Mouse (Mus musculus) CH12.LX (cell line): ENCODE results near the gene Scube3. TPM values are rescaled to one million over a fixed set of nuclear protein-coding genes. Genes with fewer than 3 reads are reported as not detected.

ENCODE experiments used
- DNase-seq: peaks from one replicate; pipeline ENCODE4 v3.0.0-alpha.2; 2013; ENCODE audit errors: extremely low read depth
- H3K27ac ChIP-seq: 2 replicates; pipeline ENCODE4 v1.5.1; 2012; ENCODE audit warnings: low read depth, mild to moderate bottlenecking, control low read depth, moderate library complexity; ENCODE audit not compliant: insufficient read depth
- H3K27me3 ChIP-seq: replicated peaks from 2 replicates; pipeline ENCODE3; 2012; ENCODE audit warnings: inconsistent platforms
- H3K36me3 ChIP-seq, 2 experiments: replicated peaks in 1 of 2; 2 replicates each; pipeline versions ENCODE3 to v1.6.1; 2012; ENCODE audit warnings: inconsistent platforms in 1 of 2, low read length in 1 of 2, mild to moderate bottlenecking in 1 of 2, mixed read lengths in 1 of 2, moderate library complexity in 1 of 2; ENCODE audit not compliant: control insufficient read depth in 1 of 2, insufficient read depth in 1 of 2
- H3K4me1 ChIP-seq, 2 experiments: 2 replicates each; pipeline ENCODE4 v1.6.1; 2012; ENCODE audit warnings: inconsistent platforms in 1 of 2, moderate library complexity in 1 of 2; ENCODE audit not compliant: insufficient read depth in 2 of 2, control insufficient read depth in 1 of 2
- H3K4me2 ChIP-seq: 2 replicates; pipeline ENCODE4 v1.6.1; 2012; ENCODE audit warnings: low read depth, mild to moderate bottlenecking, control low read depth; ENCODE audit not compliant: poor library complexity, insufficient read depth, severe bottlenecking
- H3K4me3 ChIP-seq, 3 experiments: fragments of 150-350 bp in 1 of 3; sonication (generic) in 1 of 3; replicated peaks in 1 of 3; 2 replicates each; pipeline versions ENCODE3 to v1.5.1; 2011 to 2012; ENCODE audit warnings: low read depth in 2 of 3, low read length in 2 of 3, mild to moderate bottlenecking in 2 of 3, moderate library complexity in 2 of 3, control low read depth in 1 of 3, improper control_type of control experiment in 1 of 3, inconsistent platforms in 1 of 3, mixed read lengths in 1 of 3; ENCODE audit not compliant: poor library complexity in 1 of 3
- H3K79me2 ChIP-seq: replicated peaks from 2 replicates; pipeline ENCODE4 v1.6.1; 2012; ENCODE audit warnings: mild to moderate bottlenecking, moderate library complexity; ENCODE audit not compliant: control insufficient read depth, poor library complexity, insufficient read depth, severe bottlenecking; ENCODE audit errors: extremely low read depth
- H3K9ac ChIP-seq: 2 replicates; pipeline ENCODE4 v1.6.1; 2012; ENCODE audit warnings: low read depth, mild to moderate bottlenecking, control low read depth, moderate library complexity; ENCODE audit not compliant: insufficient read depth
- H3K9me3 ChIP-seq: replicated peaks from 2 replicates; pipeline ENCODE3; 2012; ENCODE audit warnings: low read length, inconsistent platforms, mixed read lengths
- BHLHE40 ChIP-seq: IDR thresholded peaks from 2 replicates; pipeline ENCODE4 v1.6.1; 2011; ENCODE audit warnings: mild to moderate bottlenecking, low read depth, low read length, improper control_type of control experiment
- CTCF ChIP-seq, 2 experiments: IDR thresholded peaks in 1 of 2; conservative IDR thresholded peaks in 1 of 2; 2 replicates each; pipeline ENCODE4 v1.5.1; 2011 to 2012; ENCODE audit warnings: low read depth in 2 of 2, low read length in 2 of 2, improper control_type of control experiment in 1 of 2, inconsistent platforms in 1 of 2, mild to moderate bottlenecking in 1 of 2, moderate library complexity in 1 of 2
- ELF1 ChIP-seq: IDR thresholded peaks from 2 replicates; pipeline ENCODE4 v1.6.1; 2014; ENCODE audit warnings: low read depth, mild to moderate bottlenecking, inconsistent platforms, low read length, improper control_type of control experiment
- EP300 ChIP-seq: IDR thresholded peaks from 2 replicates; pipeline ENCODE4 v1.6.1; 2011; ENCODE audit warnings: low read length, improper control_type of control experiment
- ETS1 ChIP-seq: conservative IDR thresholded peaks from 2 replicates; pipeline ENCODE4 v1.6.1; 2012; ENCODE audit warnings: low read depth, mild to moderate bottlenecking, inconsistent platforms, low read length, improper control_type of control experiment, moderate library complexity
- HCFC1 ChIP-seq: IDR thresholded peaks from 2 replicates; pipeline ENCODE4 v1.6.1; 2012; ENCODE audit warnings: low read depth, mild to moderate bottlenecking, inconsistent platforms, low read length, improper control_type of control experiment
- IRF4 ChIP-seq: IDR thresholded peaks from 2 replicates; pipeline ENCODE4 v1.6.1; 2014; ENCODE audit warnings: low read depth, mild to moderate bottlenecking, inconsistent platforms, low read length, improper control_type of control experiment
- JUN ChIP-seq: IDR thresholded peaks from 2 replicates; pipeline ENCODE4 v1.6.1; 2011; ENCODE audit warnings: low read depth, mild to moderate bottlenecking, low read length, improper control_type of control experiment, moderate library complexity; ENCODE audit not compliant: insufficient read depth
- KAT2A ChIP-seq: IDR thresholded peaks from 2 replicates; pipeline ENCODE4 v1.6.1; 2012; ENCODE audit warnings: low read length, improper control_type of control experiment, inconsistent platforms; ENCODE audit not compliant: insufficient replicate concordance
- MAZ ChIP-seq: IDR thresholded peaks from 2 replicates; pipeline ENCODE4 v1.6.1; 2012; ENCODE audit warnings: low read depth, mild to moderate bottlenecking, inconsistent platforms, low read length, improper control_type of control experiment, moderate library complexity
- MEF2A ChIP-seq: IDR thresholded peaks from 2 replicates; pipeline ENCODE4 v1.6.1; 2014; ENCODE audit warnings: low read depth, mild to moderate bottlenecking, inconsistent platforms, low read length, improper control_type of control experiment, borderline replicate concordance
- MXI1 ChIP-seq: IDR thresholded peaks from 2 replicates; pipeline ENCODE4 v1.6.1; 2011; ENCODE audit warnings: mild to moderate bottlenecking, low read depth, low read length, improper control_type of control experiment
- NELFE ChIP-seq: IDR thresholded peaks from 2 replicates; pipeline ENCODE4 v1.6.1; 2011; ENCODE audit warnings: low read depth, low read length, improper control_type of control experiment
- POLR2A ChIP-seq: IDR thresholded peaks from 2 replicates; pipeline ENCODE4 v1.6.1; 2011; ENCODE audit warnings: low read depth, mild to moderate bottlenecking, improper control_type of control experiment, low read length
- POLR2AphosphoS2 ChIP-seq: IDR thresholded peaks from 2 replicates; pipeline ENCODE4 v1.6.1; 2011; ENCODE audit warnings: low read depth, low read length, improper control_type of control experiment
- RCOR1 ChIP-seq: conservative IDR thresholded peaks from 2 replicates; pipeline ENCODE4 v1.6.1; 2012; ENCODE audit warnings: low read depth, mild to moderate bottlenecking, inconsistent platforms, low read length, improper control_type of control experiment
- SMC3 ChIP-seq: IDR thresholded peaks from 2 replicates; pipeline ENCODE4 v1.6.1; 2011; ENCODE audit warnings: low read depth, low read length, improper control_type of control experiment
- TBP ChIP-seq: conservative IDR thresholded peaks from 2 replicates; pipeline ENCODE4 v1.6.1; 2011; ENCODE audit warnings: low read depth, low read length, improper control_type of control experiment
- USF1 ChIP-seq: IDR thresholded peaks from 2 replicates; pipeline ENCODE4 v1.6.1; 2014; ENCODE audit warnings: low read depth, mild to moderate bottlenecking, inconsistent platforms, low read length, improper control_type of control experiment
- USF2 ChIP-seq: conservative IDR thresholded peaks from 2 replicates; pipeline ENCODE4 v1.6.1; 2011; ENCODE audit warnings: low read depth, low read length, improper control_type of control experiment
- ZKSCAN1 ChIP-seq: IDR thresholded peaks from 2 replicates; pipeline ENCODE4 v1.6.1; 2012; ENCODE audit warnings: low read depth, inconsistent platforms, low read length, improper control_type of control experiment, borderline replicate concordance
- dilution Hi-C: fragments of 300-500 bp; cut with MboI; formaldehyde crosslinking; loops from 2 replicates; pipeline ENCODE4 v1.14.3; 2020; ENCODE audit warnings: low sequenced_read_pairs; ENCODE audit not compliant: extremely low pct_unique_long_range_greater_than_20kb, extremely low pct_ligation_motif_present
- in situ Hi-C: fragments of 300-500 bp; cut with MboI; formaldehyde crosslinking; loops from 3 replicates; pipeline ENCODE4 v1.14.3; 2019; ENCODE audit warnings: low sequenced_read_pairs, low pct_ligation_motif_present, low pct_unique_long_range_greater_than_20kb, mixed read lengths
- polyA plus RNA-seq: library from polyadenylated mRNA; unstranded; fragments of >175 nt; gene quantifications from 2 replicates; pipeline ENCODE4 v1.2.1, GENCODE M21; 2012; ENCODE audit warnings: low read depth; ENCODE audit not compliant: insufficient read length
- total RNA-seq, 2 experiments: library from RNA; depleted of rRNA; stranded (reverse); fragments of 300-350 nt in 1 of 2; fragments of >200 nt in 1 of 2; gene quantifications; 2 replicates each; pipeline ENCODE4 v1.2.3; 2012 to 2014

Gene Scube3
- total and polyA plus RNA-seq, 3 experiments, result 0.08 to 0.19 TPM; not detected in 1

- TF ChIP-seq JUN, result no peak
- no peak for TF ChIP-seq ETS1
- peak; percentile 92 for TF ChIP-seq MXI1
- TF ChIP-seq USF2, result no peak
- TF ChIP-seq EP300, result no peak
- no peak for TF ChIP-seq BHLHE40
- TF ChIP-seq NELFE, result 0 out of 2 replicates have a peak, but pooled peaks have one; percentile 58
- no peak for TF ChIP-seq CTCF (conservative IDR thresholded peaks at IDR 0.05 in 1 of 2, IDR thresholded peaks at IDR 0.05 in 1 of 2; ENCODE audit: low read depth in 2 of 2, low read length in 2 of 2)
- TF ChIP-seq MEF2A, result 0 out of 2 replicates have a peak, but pooled peaks have one; percentile 69
- peak; percentile 52; the same call in 1 of the 2 replicates for TF ChIP-seq POLR2A
- TF ChIP-seq SMC3, result no peak
- TF ChIP-seq ELF1, result peak; percentile 71; the same call in 1 of the 2 replicates
- no peak; the same call in 1 of the 2 replicates for TF ChIP-seq ZKSCAN1
- TF ChIP-seq, all 38 proteins: peak for 12
Observed at GRCm38 (mm10) chr17:28176775-28177539, 35.0 kb downstream of the Scube3 start, which contains the start of gene Zfp523 (continued).

- Histone ChIP-seq H3K4me1 (peaks cover 23 to 46% of the 10 kb centered on the region in 2 experiments), H3K27ac (peak overlapping the region; percentile 27; the same call in 1 of the 2 replicates), H3K9me3 (no peaks in the 10 kb centered on the region), H3K36me3 (peaks cover 0 to 6% of the 10 kb centered on the region in 2 experiments), H3K9ac (peak overlapping the region; percentile 85), H3K27me3 (peaks cover 17% of the 10 kb centered on the region), H3K4me2 (peak overlapping the region; percentile 70)
- TF ChIP-seq RCOR1 (no peak), MAZ (peak; percentile 17; the same call in 1 of the 2 replicates), POLR2AphosphoS2 (no peak)
- TF ChIP-seq, all 38 proteins: peak for 1
- no peaks in the 10 kb centered on the region for H3K79me2 ChIP-seq
- DNase-seq, result peak; percentile 31
- in situ Hi-C loops (no loop called here), dilution Hi-C loops (no loop called here)
- H3K4me3 ChIP-seq, result peak overlapping the region; percentile 70 to 88 (median 77)
Observed at GRCm38 (mm10) chr17:28177540-28178046, 35.7 kb downstream of the Scube3 start.

- DNase-seq, result no peak
- no peak overlapping the region for H3K4me3 ChIP-seq
- H3K27me3 ChIP-seq, result peaks cover 9% of the 10 kb centered on the region
- no peaks in the 10 kb centered on the region for H3K79me2 ChIP-seq
- dilution Hi-C loops (no loop called here), in situ Hi-C loops (no loop called here)
- peaks cover 23 to 65% of the 10 kb centered on the region in 2 experiments for H3K4me1 ChIP-seq
- TF ChIP-seq NELFE (no peak), ZKSCAN1 (no peak), CTCF (conservative IDR thresholded peaks at IDR 0.05 in 1 of 2, IDR thresholded peaks at IDR 0.05 in 1 of 2; ENCODE audit: low read depth in 2 of 2, low read length in 2 of 2) (no peak), KAT2A (no peak), TBP (no peak), USF1 (no peak), JUN (no peak), ELF1 (no peak), MXI1 (no peak), HCFC1 (no peak), MAZ (no peak), POLR2AphosphoS2 (no peak), IRF4 (no peak)
- no peak overlapping the region for H3K9ac ChIP-seq
- H3K36me3 ChIP-seq, result peaks cover 0 to 13% of the 10 kb centered on the region in 2 experiments
- no peak overlapping the region for H3K27ac ChIP-seq
- no peak overlapping the region for H3K4me2 ChIP-seq
- H3K9me3 ChIP-seq, result no peaks in the 10 kb centered on the region
Observed at GRCm38 (mm10) chr17:28180331-28180730, 38.4 kb downstream of the Scube3 start.
